8 mouse cellular contexts compared by ENCODE assay signal in the genomic region with DNA sequence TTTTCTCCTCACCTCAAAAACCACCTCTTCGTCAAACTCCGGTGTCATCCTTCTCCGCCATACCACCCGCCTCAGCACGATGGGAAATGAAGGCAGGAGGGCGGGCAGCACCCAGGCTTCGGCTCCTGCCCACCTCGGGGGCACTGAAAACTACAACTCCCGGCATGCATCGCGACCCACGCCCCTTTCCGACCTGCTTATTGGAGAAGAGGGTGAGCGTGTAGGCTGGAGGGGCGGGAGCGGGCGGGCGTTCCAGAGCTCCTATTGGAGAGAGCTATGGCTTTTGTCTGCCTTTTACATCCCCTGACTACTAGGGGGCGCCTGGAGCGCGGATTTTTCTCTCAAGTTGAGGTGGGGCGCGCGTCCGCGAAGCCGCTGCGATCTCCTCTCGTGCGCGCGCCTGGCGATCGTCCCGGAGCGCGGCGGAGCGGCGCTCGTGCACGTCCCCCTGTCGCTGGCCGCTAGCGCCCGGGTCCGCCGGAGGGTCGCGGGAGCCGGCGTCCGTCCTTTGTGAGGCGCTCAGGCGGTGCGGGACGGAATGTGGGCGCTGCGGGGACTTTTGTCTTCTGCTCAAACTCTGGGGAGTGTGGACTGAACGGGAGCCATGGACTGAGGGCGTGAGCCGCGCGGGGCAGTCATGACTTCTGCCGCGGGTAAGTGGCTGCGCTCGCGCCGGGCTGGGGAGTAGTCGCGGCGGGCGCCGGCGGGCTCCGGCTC. TPM values are rescaled to one million over a fixed set of nuclear protein-coding genes. Genes with fewer than 3 reads are reported as not detected.
DNase-seq lines count a peak whose midpoint lies in the region; ATAC-seq and TF ChIP-seq lines count a peak whose summit lies in the region.

A gene (minus strand): TSS at position 160 of the 717 bp plus-strand sequence.
A gene (plus strand): TSS at position 344 of the 717 bp plus-strand sequence.

- DNase-seq in 3T3-L1 (ENCODE audit: low read depth, low spot score) = peak; percentile 99
- DNase-seq in adrenal gland, postnatal 4 days (ENCODE audit: low spot score in 2 of 2) = peak; percentile 94 to 98
- DNase-seq in embryonic facial prominence, embryonic 14.5 days (ENCODE audit: low spot score) = peak; percentile 100
- peak; percentile 99 for DNase-seq in heart, adult 2 months
- peak; percentile 98 for DNase-seq in kidney, adult 8-10 months
- peak; percentile 99 to 100 for DNase-seq in spleen, postnatal 10 days (ENCODE audit: low spot score in 2 of 2)

- intact Hi-C loops in heart, adult 2 months (cut with DNase I) = loop anchor here (1.0 to 5.0 kb wide), 2 partner anchors 36 to 80 kb away; no protein-coding TSS in a partner anchor

- H3K9ac ChIP-seq in embryonic facial prominence, embryonic 14.5 days (ENCODE audit: low read depth, low read length) = peak within 1 kb of the TSS; percentile 82
- peak within 1 kb of the TSS; percentile 92 for H3K9ac ChIP-seq in heart, adult 2 months (ENCODE audit: low read depth, low read length)
- H3K9ac ChIP-seq in limb, embryonic 13.5 days = peak within 1 kb of the TSS; percentile 84
- H3K9ac ChIP-seq in midbrain, embryonic 16.5 days (ENCODE audit: low read depth, low read length) = peak within 1 kb of the TSS; percentile 88

- WGBS in embryonic facial prominence, embryonic 14.5 days = 1% methylated on average over 54 of the region's 77 CpGs
- WGBS in heart, adult 2 months = under 1% methylated on average over 76 of the region's 77 CpGs
- 1% methylated on average over 76 of the region's 77 CpGs for WGBS in limb, embryonic 13.5 days
- under 1% methylated on average over 77 of the region's 77 CpGs for WGBS in midbrain, embryonic 16.5 days

- H3K79me2 ChIP-seq in heart, adult 2 months (replicated peaks; ENCODE audit: control insufficient read depth, insufficient read depth, low read length) = peaks cover 3% of the 10 kb centered on the region; the same call in 1 of the 2 replicates

- TF ChIP-seq CTCF in heart, adult 2 months (IDR thresholded peaks at IDR 0.05) = peak; percentile 93

- H3K9me3 ChIP-seq in embryonic facial prominence, embryonic 14.5 days (ENCODE audit: control insufficient read depth, low read length) = no peaks in the 10 kb centered on the region
- H3K9me3 ChIP-seq in limb, embryonic 13.5 days = no peaks in the 10 kb centered on the region
- H3K9me3 ChIP-seq in midbrain, embryonic 16.5 days (replicated peaks; ENCODE audit: control insufficient read depth, low read length, poor library complexity, severe bottlenecking) = no peaks in the 10 kb centered on the region

- TF ChIP-seq EP300 in heart, adult 2 months (IDR thresholded peaks at IDR 0.05; ENCODE audit: insufficient read depth, low read depth, low read length) = 0 out of 2 replicates have a peak, but pooled peaks have one; percentile 15

- ATAC-seq in embryonic facial prominence, embryonic 14.5 days (ENCODE audit: low read depth) = peak; percentile 99
- peak; percentile 99 for ATAC-seq in limb, embryonic 13.5 days (ENCODE audit: low FRiP score, low read depth)
- ATAC-seq in midbrain, embryonic 16.5 days = peak; percentile 99

- no peaks in the 10 kb centered on the region; the same call in 1 of the 2 replicates for H3K36me3 ChIP-seq in embryonic facial prominence, embryonic 14.5 days (ENCODE audit: control insufficient read depth, insufficient read depth, low read length)
- peaks cover 7% of the 10 kb centered on the region for H3K36me3 ChIP-seq in heart, adult 2 months (ENCODE audit: control insufficient read depth, insufficient read depth, low read length)
- H3K36me3 ChIP-seq in limb, embryonic 13.5 days = no peaks in the 10 kb centered on the region
- no peaks in the 10 kb centered on the region for H3K36me3 ChIP-seq in midbrain, embryonic 16.5 days (ENCODE audit: control insufficient read depth, insufficient read depth, low read length)

- H3K27ac ChIP-seq in embryonic facial prominence, embryonic 14.5 days (replicated peaks; ENCODE audit: low read depth, low read length) = peak within 1 kb of the TSS; percentile 70
- H3K27ac ChIP-seq in heart, adult 2 months = peak within 1 kb of the TSS; percentile 94
- peak within 1 kb of the TSS; percentile 59 for H3K27ac ChIP-seq in limb, embryonic 13.5 days
- H3K27ac ChIP-seq in midbrain, embryonic 16.5 days (ENCODE audit: low read length) = peak within 1 kb of the TSS; percentile 88

- peaks cover 12% of the 10 kb centered on the region for H3K4me1 ChIP-seq in embryonic facial prominence, embryonic 14.5 days (ENCODE audit: control insufficient read depth, insufficient read depth, low read length)
- peaks cover 2% of the 10 kb centered on the region for H3K4me1 ChIP-seq in heart, adult 2 months (ENCODE audit: control insufficient read depth, insufficient read depth, low read length)
- H3K4me1 ChIP-seq in limb, embryonic 13.5 days = peaks cover 20% of the 10 kb centered on the region
- H3K4me1 ChIP-seq in midbrain, embryonic 16.5 days (ENCODE audit: control insufficient read depth, insufficient read depth, low read length) = peaks cover 33% of the 10 kb centered on the region

- no peaks in the 10 kb centered on the region for H3K27me3 ChIP-seq in embryonic facial prominence, embryonic 14.5 days (replicated peaks; ENCODE audit: control insufficient read depth, insufficient read depth, low read length)
- H3K27me3 ChIP-seq in heart, adult 2 months (ENCODE audit: control insufficient read depth, insufficient read depth, low read length) = no peaks in the 10 kb centered on the region
- H3K27me3 ChIP-seq in limb, embryonic 13.5 days = no peaks in the 10 kb centered on the region
- no peaks in the 10 kb centered on the region for H3K27me3 ChIP-seq in midbrain, embryonic 16.5 days (ENCODE audit: control insufficient read depth, insufficient read depth, low read depth, low read length)

- H3K4me2 ChIP-seq in embryonic facial prominence, embryonic 14.5 days (ENCODE audit: low read depth, low read length) = peak within 1 kb of the TSS; percentile 84
- H3K4me2 ChIP-seq in limb, embryonic 13.5 days (replicated peaks) = peak within 1 kb of the TSS; percentile 82
- H3K4me2 ChIP-seq in midbrain, embryonic 16.5 days (ENCODE audit: low read length) = peak within 1 kb of the TSS; percentile 83

- peak; percentile 74 for TF ChIP-seq POLR2A in heart, adult 2 months (IDR thresholded peaks at IDR 0.05; ENCODE audit: insufficient read depth, low read depth, low read length)

- peak within 1 kb of the TSS; percentile 76 for H3K4me3 ChIP-seq in embryonic facial prominence, embryonic 14.5 days (ENCODE audit: low read depth, low read length)
- H3K4me3 ChIP-seq in heart, adult 2 months = peak within 1 kb of the TSS; percentile 77
- H3K4me3 ChIP-seq in limb, embryonic 13.5 days = peak within 1 kb of the TSS; percentile 86
- peak within 1 kb of the TSS; percentile 70 for H3K4me3 ChIP-seq in midbrain, embryonic 16.5 days (ENCODE audit: low read depth, low read length)

RNA-seq across cellular contexts. Expression of the first gene that starts in this region (rescaled TPM):
- 10 to 100 TPM; 29.0 to 34.7 TPM for total RNA-seq in adrenal gland, postnatal 4 days (2021)
- polyA plus RNA-seq in embryonic facial prominence, embryonic 14.5 days (2014; fragmentation: Nextera tagmentation; extraction: Ambion mirVana) = 29.0 and 32.5 TPM in 2 replicates
- 10 to 100 TPM; 38.8 to 45.4 TPM for total RNA-seq in heart, adult 2 months (2021)
- 17.4 and 27.9 TPM in 2 replicates for polyA plus RNA-seq in heart, adult 2 months (2012; rRNA removed)
- 25.7 and 28.0 TPM in 2 replicates for polyA plus RNA-seq in limb, embryonic 13.5 days (2015; fragmentation: Nextera tagmentation; extraction: Ambion mirVana)
- polyA plus RNA-seq in midbrain, embryonic 16.5 days (2015; fragmentation: Nextera tagmentation; extraction: Ambion mirVana) = 59.4 and 68.1 TPM in 2 replicates

RNA-seq across cellular contexts. Expression of the second gene that starts in this region (rescaled TPM):
- 1 to 10 TPM; 5.8 TPM for total RNA-seq in adrenal gland, postnatal 4 days (2021)
- polyA plus RNA-seq in embryonic facial prominence, embryonic 14.5 days (2014; fragmentation: Nextera tagmentation; extraction: Ambion mirVana) = 2.8 and 3.1 TPM in 2 replicates
- total RNA-seq in heart, adult 2 months (2021) = 1 to 10 TPM; 4.9 to 5.8 TPM
- polyA plus RNA-seq in heart, adult 2 months (2012; rRNA removed) = 1.9 and 3.9 TPM in 2 replicates
- 3.3 and 4.0 TPM in 2 replicates for polyA plus RNA-seq in limb, embryonic 13.5 days (2015; fragmentation: Nextera tagmentation; extraction: Ambion mirVana)
- 1.8 and 2.9 TPM in 2 replicates for polyA plus RNA-seq in midbrain, embryonic 16.5 days (2015; fragmentation: Nextera tagmentation; extraction: Ambion mirVana)

Comparison
In these comparisons a context has a peak if more than half of its experiments do, and no peak if none do; other contexts are left out.
1. Peak in every context shown above with its lines: DNase-seq, ATAC-seq, H3K4me3 ChIP-seq and H3K27ac ChIP-seq.